Mouse (Mus musculus): ENCODE measurements around the gene Hspa5.

The Hspa5 gene

GRCm38 (mm10) chr2:34805364-34805950 lies 33.7 kb downstream of the Hspa5 start:
- DNase-seq (ENCODE audit: low read depth, low spot score) = no peak

- DNase-seq (ENCODE audit: low read depth, low spot score) = no peak
Measured at GRCm38 (mm10) chr2:34808057-34808456, 36.3 kb downstream of the Hspa5 start.

- DNase-seq (ENCODE audit: low read depth, low spot score) = no peak
Measured at GRCm38 (mm10) chr2:34809568-34809967, 37.8 kb downstream of the Hspa5 start.

GRCm38 (mm10) chr2:34810775-34811174 lies 39.0 kb downstream of the Hspa5 start:
- no peak for DNase-seq (ENCODE audit: low read depth, low spot score)

GRCm38 (mm10) chr2:34812706-34813105 lies 40.9 kb downstream of the Hspa5 start:
- no peak for DNase-seq (ENCODE audit: low read depth, low spot score)

GRCm38 (mm10) chr2:34815893-34816292 lies 44.1 kb downstream of the Hspa5 start:
- peak; percentile 33 for DNase-seq (ENCODE audit: low read depth, low spot score)

- no peak for DNase-seq (ENCODE audit: low read depth, low spot score)
Measured at GRCm38 (mm10) chr2:34818492-34818891, 46.7 kb downstream of the Hspa5 start.

GRCm38 (mm10) chr2:34825827-34826459 lies 54.2 kb downstream of the Hspa5 start, which contains the start of gene Fbxw2:
Gene Fbxw2, minus strand, starts transcription at chr2:34826311.
- DNase-seq (ENCODE audit: low read depth, low spot score) = peak; percentile 96

GRCm38 (mm10) chr2:34826460-34827231 lies 54.9 kb downstream of the Hspa5 start:
- DNase-seq (ENCODE audit: low read depth, low spot score) = no peak

Data from ZHBTc4 (cell line).